Mouse (Mus musculus) neural tube, embryonic 14.5 days (tissue): ENCODE results near the gene Adgrg1. TPM values are rescaled to one million over a fixed set of nuclear protein-coding genes. Genes with fewer than 3 reads are reported as not detected.

Experiments used
- ATAC-seq: fragments of 200-750 bp; cut with Nextera tagmentation; 2 replicates; pipeline ENCODE4 v1.8.0; 2017; ENCODE audit warnings: low read depth, mild to moderate bottlenecking, moderate TSS enrichment, moderate library complexity
- H3K27ac ChIP-seq: fragments of 300-500 bp; sonication (generic); 2 replicates; pipeline ENCODE4 v1.5.1; 2014; ENCODE audit warnings: low read depth, mild to moderate bottlenecking, control low read depth, low read length, moderate library complexity, mixed read lengths
- H3K27me3 ChIP-seq: fragments of 300-500 bp; sonication (generic); 2 replicates; pipeline ENCODE4 v1.6.1; 2014; ENCODE audit warnings: low read length; ENCODE audit not compliant: control insufficient read depth, insufficient read depth
- H3K36me3 ChIP-seq: fragments of 300-500 bp; sonication (generic); 2 replicates; pipeline ENCODE4 v1.6.1; 2014; ENCODE audit warnings: low read length, mixed read lengths; ENCODE audit not compliant: control insufficient read depth, insufficient read depth
- H3K4me1 ChIP-seq: fragments of 300-500 bp; sonication (generic); 2 replicates; pipeline ENCODE4 v1.6.1; 2014; ENCODE audit warnings: low read length; ENCODE audit not compliant: control insufficient read depth, insufficient read depth
- H3K4me2 ChIP-seq: fragments of 300-500 bp; sonication (generic); 2 replicates; pipeline ENCODE4 v1.6.1; 2014; ENCODE audit warnings: mild to moderate bottlenecking, low read depth, low read length, control low read depth
- H3K4me3 ChIP-seq: fragments of 300-500 bp; sonication (generic); 2 replicates; pipeline ENCODE4 v1.5.1; 2014; ENCODE audit warnings: low read depth, low read length, control low read depth, mixed read lengths
- H3K9ac ChIP-seq: fragments of 300-500 bp; sonication (generic); replicated peaks from 2 replicates; pipeline ENCODE4 v1.6.1; 2014; ENCODE audit warnings: low read depth, mild to moderate bottlenecking, control low read depth, low read length, mixed read lengths
- H3K9me3 ChIP-seq: fragments of 300-500 bp; sonication (generic); 2 replicates; pipeline ENCODE4 v1.6.1; 2016; ENCODE audit warnings: low read length; ENCODE audit not compliant: control insufficient read depth
- WGBS: fragments of 180-500 bp; shearing (Covaris S2); extraction: QIAGEN DNeasy Blood & Tissue Kit; methylation state at CpG from one replicate; pipeline ENCODE4 v1.1.7; 2014; 5-methylcytosine and 5-hydroxymethylcytosine counted together
- polyA plus RNA-seq: library from polyadenylated mRNA; unstranded; fragments of >200 nt; fragmentation: Nextera tagmentation; extraction: Ambion mirVana; gene quantifications from 2 replicates; pipeline ENCODE4 v1.2.1, GENCODE M21; 2014

Adgrg1 gene
- polyA plus RNA-seq, 1 experiment from 2014 or later, result 93.5 TPM

- ATAC-seq, result no peak
- H3K36me3 ChIP-seq, result peaks cover 38% of the 10 kb centered on the region
- no peak overlapping the region for H3K9ac ChIP-seq
These were observed 27.6 kb downstream of the Adgrg1 start for GRCm38 (mm10) chr8:95002089-95002655.

DNA sequence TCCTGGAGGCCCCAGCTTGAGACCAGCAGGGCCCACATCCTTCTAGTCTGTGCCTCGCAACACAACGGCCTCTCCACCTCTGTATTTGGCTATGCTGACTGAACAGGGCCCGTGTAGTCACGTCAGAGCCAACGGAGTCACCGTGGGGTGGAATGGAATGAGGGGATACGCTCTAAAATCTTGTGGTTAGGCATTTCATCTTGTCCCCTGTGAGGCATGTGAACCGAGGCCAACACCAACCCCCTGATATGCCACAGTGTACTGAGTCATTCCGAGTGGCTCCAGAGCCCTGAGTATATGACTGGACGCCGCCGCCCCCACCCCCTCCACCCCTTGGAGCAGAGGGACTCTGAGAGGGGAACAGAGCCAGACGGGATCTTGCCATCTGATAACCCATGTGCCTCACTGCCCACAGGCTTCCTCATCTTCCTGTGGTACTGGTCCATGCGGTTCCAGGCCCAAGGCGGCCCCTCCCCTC, 37.9 kb downstream of the Adgrg1 start:
- Histone ChIP-seq H3K4me2 (no peak overlapping the region), H3K27ac (no peak overlapping the region), H3K9ac (no peak overlapping the region), H3K27me3 (no peaks in the 10 kb centered on the region), H3K4me1 (no peaks in the 10 kb centered on the region), H3K9me3 (no peaks in the 10 kb centered on the region), H3K4me3 (no peak overlapping the region), H3K36me3 (peaks cover 74% of the 10 kb centered on the region)
- WGBS, result 88% methylated on average over 15 of the region's 15 CpGs
- ATAC-seq, result no peak

More at GRCm38 (mm10) chr8:95002089-95002655, 27.6 kb downstream of the Adgrg1 start:
- no peaks in the 10 kb centered on the region for H3K9me3 ChIP-seq
- no peak overlapping the region for H3K4me3 ChIP-seq
- no peak overlapping the region for H3K27ac ChIP-seq
- H3K4me2 ChIP-seq, result no peak overlapping the region
- no peaks in the 10 kb centered on the region for H3K27me3 ChIP-seq
- H3K4me1 ChIP-seq, result peaks cover 48% of the 10 kb centered on the region
- 48% methylated on average over 8 of the region's 8 CpGs for whole genome bisulfite sequencing

DNA sequence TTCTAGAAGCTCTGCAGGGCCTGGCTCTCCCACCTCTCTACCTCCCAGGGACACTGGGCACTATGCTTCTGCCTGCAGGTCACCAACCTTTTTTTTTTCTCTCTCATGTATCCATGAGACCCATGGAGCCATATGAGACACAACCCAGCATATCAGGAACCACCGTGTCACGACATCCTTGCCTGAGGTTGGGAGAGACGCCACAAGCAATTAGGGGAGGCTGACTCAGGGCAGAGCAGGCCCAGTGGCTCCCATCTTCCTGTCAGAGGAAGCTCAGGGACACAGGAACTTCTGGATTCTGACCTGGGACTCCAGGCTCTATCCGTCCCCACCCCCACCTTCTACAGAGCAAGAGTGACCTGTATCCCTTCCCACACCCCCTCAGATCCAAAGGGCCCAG, 41.3 kb downstream of the Adgrg1 start:
- Histone ChIP-seq H3K36me3 (peaks cover 45% of the 10 kb centered on the region), H3K9ac (no peak overlapping the region), H3K4me2 (no peak overlapping the region), H3K27ac (no peak overlapping the region), H3K4me1 (no peaks in the 10 kb centered on the region), H3K4me3 (no peak overlapping the region), H3K9me3 (no peaks in the 10 kb centered on the region), H3K27me3 (no peaks in the 10 kb centered on the region)
- no peak for ATAC-seq
- WGBS, result 82% methylated on average over 4 of the region's 4 CpGs

DNA sequence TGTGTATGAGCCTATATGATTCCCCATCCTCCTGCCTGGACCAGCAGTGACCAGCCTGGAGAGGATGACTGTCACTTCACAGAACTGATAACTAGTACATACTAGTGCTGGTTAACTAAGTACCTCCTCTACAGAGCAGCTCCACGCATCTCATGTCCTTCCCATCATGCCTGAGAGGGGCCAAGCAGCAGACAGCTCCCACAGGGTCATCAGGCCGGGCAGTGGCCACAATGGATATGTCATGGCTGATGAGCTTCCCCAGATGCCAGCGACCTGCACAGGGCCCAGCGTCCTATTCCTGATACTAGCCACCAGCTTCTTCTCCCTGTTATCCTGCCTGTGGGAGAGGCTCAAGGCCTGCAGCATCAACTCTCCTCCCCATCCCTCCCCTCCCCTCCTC, 42.1 kb downstream of the Adgrg1 start:
- H3K36me3 ChIP-seq, result peaks cover 36% of the 10 kb centered on the region
- no peaks in the 10 kb centered on the region for H3K9me3 ChIP-seq
- no peak overlapping the region for H3K27ac ChIP-seq
- H3K27me3 ChIP-seq, result no peaks in the 10 kb centered on the region
- no peak overlapping the region for H3K9ac ChIP-seq
- 75% methylated on average over 4 of the region's 4 CpGs for WGBS
- no peaks in the 10 kb centered on the region for H3K4me1 ChIP-seq
- no peak overlapping the region for H3K4me2 ChIP-seq
- no peak overlapping the region for H3K4me3 ChIP-seq
- peak; percentile 10 for ATAC-seq

GRCm38 (mm10) chr8:95017451-95017850, 42.9 kb downstream of the Adgrg1 start, which contains the start of gene Adgrg3:
Gene Adgrg3 (plus strand): TSS chr8:95017692.
- ATAC-seq, result peak; percentile 29; the same call in 1 of the 2 replicates
- WGBS, result 78% methylated on average over 11 of the region's 11 CpGs

GRCm38 (mm10) chr8:95017969-95018635, 43.6 kb downstream of the Adgrg1 start:
- Histone ChIP-seq H3K27me3 (no peaks in the 10 kb centered on the region), H3K27ac (no peak overlapping the region), H3K9me3 (no peaks in the 10 kb centered on the region), H3K4me1 (no peaks in the 10 kb centered on the region), H3K4me3 (no peak overlapping the region), H3K36me3 (peaks cover 24% of the 10 kb centered on the region), H3K4me2 (no peak overlapping the region), H3K9ac (no peak overlapping the region)
- no peak for ATAC-seq
- whole genome bisulfite sequencing, result 82% methylated on average over 9 of the region's 9 CpGs

More at GRCm38 (mm10) chr8:95017451-95017850, 42.9 kb downstream of the Adgrg1 start, which contains the start of gene Adgrg3:
- no peak within 1 kb of the TSS for H3K4me2 ChIP-seq
- H3K4me1 ChIP-seq, result no peaks in the 10 kb centered on the region
- H3K4me3 ChIP-seq, result no peak within 1 kb of the TSS
- H3K9ac ChIP-seq, result no peak within 1 kb of the TSS
- H3K27me3 ChIP-seq, result no peaks in the 10 kb centered on the region
- H3K36me3 ChIP-seq, result peaks cover 29% of the 10 kb centered on the region
- no peaks in the 10 kb centered on the region for H3K9me3 ChIP-seq
- no peak within 1 kb of the TSS for H3K27ac ChIP-seq

DNA sequence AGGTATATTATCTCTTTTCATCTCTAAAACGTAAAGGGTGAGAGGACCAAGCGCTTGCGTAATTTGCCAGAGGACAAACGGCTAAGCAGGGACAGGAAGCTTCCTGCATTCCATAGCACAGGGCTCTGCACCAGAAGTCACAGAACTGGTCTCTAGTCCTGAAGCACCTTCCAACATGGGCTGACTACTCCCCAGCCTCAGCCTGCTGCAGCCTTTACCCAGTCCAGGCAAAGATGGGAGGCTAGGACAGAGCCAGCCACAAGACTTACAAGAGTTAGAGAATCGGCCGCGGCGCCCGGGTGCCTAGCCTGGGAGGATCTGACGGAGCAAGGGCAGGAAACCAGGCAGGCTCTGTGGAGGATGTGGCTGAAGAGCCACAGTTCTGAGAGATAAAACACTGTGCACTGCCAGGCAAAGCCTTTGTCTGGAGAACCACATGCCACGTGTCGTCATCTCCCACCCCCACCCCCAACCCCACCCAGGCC, 45.8 kb downstream of the Adgrg1 start:
- H3K4me1 ChIP-seq, result no peaks in the 10 kb centered on the region
- no peak overlapping the region for H3K4me2 ChIP-seq
- H3K27ac ChIP-seq, result no peak overlapping the region
- H3K9ac ChIP-seq, result no peak overlapping the region
- H3K36me3 ChIP-seq, result 0 out of 2 replicates have a peak, but pooled peaks cover 6% of the 10 kb centered on the region
- no peak overlapping the region for H3K4me3 ChIP-seq
- no peak for ATAC-seq
- 80% methylated on average over 12 of the region's 12 CpGs for WGBS
- no peaks in the 10 kb centered on the region for H3K9me3 ChIP-seq
- H3K27me3 ChIP-seq, result no peaks in the 10 kb centered on the region

- WGBS, result 85% methylated on average over 10 of the region's 10 CpGs
- Histone ChIP-seq H3K4me1 (no peaks in the 10 kb centered on the region), H3K9ac (no peak overlapping the region), H3K27ac (no peak overlapping the region), H3K4me3 (no peak overlapping the region), H3K9me3 (no peaks in the 10 kb centered on the region), H3K36me3 (0 out of 2 replicates have a peak, but pooled peaks cover 2% of the 10 kb centered on the region), H3K27me3 (no peaks in the 10 kb centered on the region), H3K4me2 (no peak overlapping the region)
- no peak for ATAC-seq
These were observed 46.3 kb downstream of the Adgrg1 start for GRCm38 (mm10) chr8:95020821-95021220.

DNA sequence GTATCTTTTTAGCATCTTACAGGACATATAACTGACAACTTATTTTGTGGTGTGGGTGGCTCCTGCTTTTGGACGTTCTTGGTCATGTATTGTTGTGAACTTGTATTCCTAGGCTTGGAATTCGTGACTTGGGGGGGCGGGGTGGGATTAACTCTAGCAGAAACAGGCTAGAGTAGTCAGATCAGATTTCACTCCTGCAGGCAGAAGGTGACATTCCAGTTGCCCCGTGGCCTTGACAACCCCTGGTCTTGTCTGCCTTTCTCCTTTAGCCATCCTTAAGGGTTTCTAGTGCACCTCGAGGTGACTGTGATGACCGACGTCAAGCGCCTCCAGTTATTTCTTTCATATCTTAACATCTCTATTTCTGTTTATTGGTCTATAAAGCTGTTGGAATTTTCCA, 48.6 kb downstream of the Adgrg1 start:
- WGBS, result 37% methylated on average over 8 of the region's 8 CpGs
- no peaks in the 10 kb centered on the region for H3K4me1 ChIP-seq
- H3K4me2 ChIP-seq, result no peak overlapping the region
- H3K27me3 ChIP-seq, result no peaks in the 10 kb centered on the region
- no peaks in the 10 kb centered on the region for H3K36me3 ChIP-seq
- ATAC-seq, result no peak
- no peak overlapping the region for H3K27ac ChIP-seq
- no peaks in the 10 kb centered on the region for H3K9me3 ChIP-seq
- H3K9ac ChIP-seq, result no peak overlapping the region
- H3K4me3 ChIP-seq, result no peak overlapping the region
